Mouse (Mus musculus): ENCODE measurements around the gene Asic1.

Asic1 gene

DNA sequence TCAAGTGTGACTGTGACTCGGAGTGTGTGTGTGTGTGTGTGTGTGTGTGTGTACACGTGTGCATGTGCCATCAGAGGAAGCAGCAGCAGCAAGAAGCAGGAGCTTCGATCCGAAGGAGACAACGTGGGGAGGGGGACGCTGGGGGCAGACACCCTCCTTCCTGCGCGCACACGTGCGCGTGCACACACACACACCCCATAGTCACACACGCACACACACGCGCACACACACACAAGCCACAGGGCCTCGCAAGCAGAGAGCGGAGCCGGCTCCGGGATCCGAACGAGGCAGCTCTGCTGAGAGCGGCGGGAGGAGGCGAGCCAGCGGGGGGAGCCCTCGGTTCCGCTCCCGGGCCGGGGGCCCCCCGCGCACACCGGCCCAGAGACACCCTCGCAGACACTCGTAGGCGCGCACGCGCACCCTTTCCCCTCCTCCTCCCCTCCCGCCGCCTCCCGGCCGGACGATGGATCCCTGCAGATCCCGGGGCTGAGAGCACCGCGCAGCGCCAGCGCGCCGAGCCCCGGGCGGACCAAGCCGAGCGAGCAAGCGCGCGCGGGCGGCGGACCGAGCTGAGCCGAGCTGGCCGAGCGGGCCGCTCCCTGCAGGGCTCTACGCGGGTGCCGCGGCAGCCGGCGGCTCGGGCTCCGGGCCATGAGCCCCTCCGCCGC, at the start of gene Asic1:
Gene Asic1 (plus strand): TSS at position 215 of the 668 bp plus-strand sequence.
- DNase-seq (ENCODE audit: low read depth, low spot score): peak; percentile 30

DNA sequence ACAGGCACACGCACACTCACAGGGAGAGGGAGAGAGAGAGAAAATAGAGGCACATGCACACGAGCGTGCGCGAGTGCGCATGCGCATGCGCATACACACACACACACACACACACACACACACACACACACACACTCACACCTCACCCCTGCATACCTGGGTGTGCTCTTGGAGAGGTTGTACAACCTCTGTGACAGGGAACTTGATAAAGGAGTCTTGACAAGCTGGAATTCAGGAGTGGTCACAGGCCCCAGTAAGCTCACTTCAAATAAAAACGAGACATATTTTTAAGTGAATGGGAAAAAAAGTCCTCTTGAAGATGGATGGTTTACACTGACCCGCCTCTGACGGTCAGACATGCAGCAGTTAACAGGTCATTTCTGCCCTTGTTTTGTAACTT, 48.1 kb upstream of the Asic1 start:
- no peak for DNase-seq (ENCODE audit: low read depth, low spot score)

DNA sequence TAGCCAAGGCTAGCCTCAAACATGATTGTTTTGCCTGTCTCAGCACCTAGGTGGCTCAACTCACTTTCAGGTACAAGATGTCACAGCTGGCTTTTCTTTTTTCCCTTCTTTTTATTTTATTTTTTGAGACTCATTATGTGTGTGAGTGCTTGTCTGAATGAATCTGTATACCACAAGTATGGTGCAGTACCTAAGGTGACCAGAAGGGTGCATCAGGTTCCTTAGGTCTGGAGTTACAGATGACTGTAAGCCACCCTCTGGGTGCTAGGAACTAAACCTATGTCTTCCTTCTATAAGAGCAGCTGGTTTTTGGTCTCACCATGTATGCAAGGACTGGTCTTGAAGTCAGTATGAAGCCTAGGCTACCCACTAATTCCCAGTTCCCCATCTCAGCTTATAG, 38.5 kb upstream of the Asic1 start:
- DNase-seq (ENCODE audit: low read depth, low spot score): no peak

DNA sequence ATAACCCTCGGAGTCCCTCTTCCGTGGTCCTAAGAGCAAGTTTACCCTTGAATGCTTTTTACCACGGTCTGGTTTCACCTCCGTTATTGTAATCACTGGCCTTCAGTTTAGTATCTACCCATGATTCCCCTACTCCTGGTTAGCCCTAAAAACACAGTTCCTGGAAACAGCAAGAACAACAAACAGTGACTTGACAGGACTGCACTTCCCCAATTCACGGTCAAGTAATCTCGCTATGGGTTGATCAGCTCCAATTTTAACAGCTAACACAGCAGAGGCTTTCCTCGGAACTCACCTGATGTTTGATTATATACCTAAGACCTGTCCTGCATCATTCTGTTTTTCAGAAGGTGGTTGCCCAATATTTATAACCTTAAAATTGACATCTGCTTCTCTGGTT, 35.5 kb upstream of the Asic1 start:
- DNase-seq (ENCODE audit: low read depth, low spot score): no peak

DNA sequence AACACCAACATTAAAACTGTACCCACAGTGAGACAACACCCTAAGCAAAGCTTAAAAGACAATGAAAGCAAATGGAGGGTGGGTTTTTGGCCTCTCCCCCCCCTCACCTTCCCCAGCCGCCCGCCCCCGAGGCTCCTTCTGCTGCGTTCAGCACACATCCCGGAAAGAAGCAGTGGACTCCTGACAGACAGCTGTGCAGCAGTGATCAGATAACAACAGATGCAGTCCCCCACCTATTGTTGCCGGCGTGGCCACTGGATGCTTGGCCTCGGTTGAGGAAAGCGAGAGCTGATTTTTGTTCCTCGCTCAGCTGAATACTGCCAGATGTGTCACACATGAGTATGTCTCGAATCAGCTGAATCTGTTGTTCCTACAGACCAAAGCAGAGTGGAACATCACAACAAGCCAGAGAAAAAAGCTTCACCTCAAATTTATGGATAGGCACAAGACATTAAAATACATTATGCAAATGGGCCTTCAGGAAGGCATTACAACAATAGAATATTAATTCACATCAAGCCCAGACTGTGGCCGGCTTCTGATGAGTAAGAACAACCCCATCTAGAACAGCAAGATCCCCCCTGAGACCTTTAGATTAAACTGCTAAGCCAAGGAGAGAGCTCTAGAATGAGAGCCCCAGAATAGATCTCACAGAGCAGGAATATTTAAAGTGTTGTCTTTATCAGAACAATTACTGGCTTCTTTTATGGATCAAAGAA, 32.6 kb upstream of the Asic1 start:
- DNase-seq (ENCODE audit: low read depth, low spot score): no peak

DNA sequence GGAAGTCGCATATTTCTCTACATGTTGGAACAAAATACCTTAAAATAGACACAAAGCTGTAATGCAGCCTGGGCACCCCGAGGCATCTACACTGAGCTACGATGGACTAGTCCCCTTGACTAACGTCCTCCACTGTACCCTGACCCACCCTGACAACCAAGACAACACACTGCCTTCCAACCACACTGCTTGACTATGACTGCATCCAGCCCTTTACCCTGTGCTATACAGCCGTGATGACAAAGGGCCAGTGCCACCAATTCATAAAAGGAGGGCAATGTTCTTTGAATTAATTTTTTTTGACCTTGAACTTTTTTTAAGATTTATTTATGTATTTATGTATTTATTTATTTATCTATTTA, 32.1 kb upstream of the Asic1 start:
- no peak for DNase-seq (ENCODE audit: low read depth, low spot score)

DNA sequence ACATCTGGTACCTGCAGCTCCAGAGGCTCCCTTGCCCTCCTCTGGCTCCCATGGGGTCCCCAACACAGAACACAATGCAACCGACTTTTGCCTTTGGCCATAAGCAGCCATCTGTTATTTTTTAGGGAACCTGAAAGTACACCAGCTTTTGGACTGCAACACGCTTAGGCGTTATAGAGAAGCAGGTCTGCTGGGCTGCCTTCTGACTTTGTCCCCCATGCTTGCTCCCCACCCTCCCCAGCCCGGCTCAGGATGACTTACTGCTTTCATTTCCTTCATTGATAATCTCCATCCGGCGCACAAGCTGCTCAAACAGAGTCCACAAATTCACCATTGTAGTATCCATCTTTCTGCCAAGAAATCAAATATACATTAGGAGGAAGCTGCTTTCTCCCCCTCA, 27.5 kb upstream of the Asic1 start:
- DNase-seq (ENCODE audit: low read depth, low spot score): no peak

DNA sequence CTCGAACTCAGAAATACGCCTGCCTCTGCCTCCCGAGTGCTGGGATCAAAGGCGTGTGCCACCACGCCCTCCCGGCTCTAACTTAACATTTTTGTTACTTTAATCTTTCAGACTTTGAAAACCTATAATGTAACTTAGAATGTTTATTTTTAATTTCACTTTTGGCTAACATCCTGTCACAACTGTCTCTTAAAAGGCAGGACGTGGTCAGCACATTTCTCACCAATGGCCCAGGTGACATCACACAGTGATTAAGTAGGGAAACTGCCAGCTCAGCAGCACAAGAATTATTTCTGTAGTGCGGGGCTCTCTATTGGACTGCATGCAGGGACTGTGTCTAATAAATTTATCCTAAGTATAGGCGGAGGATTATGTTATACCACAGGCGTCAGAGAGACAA, 26.3 kb upstream of the Asic1 start:
- DNase-seq (ENCODE audit: low read depth, low spot score): peak; percentile 26

DNA sequence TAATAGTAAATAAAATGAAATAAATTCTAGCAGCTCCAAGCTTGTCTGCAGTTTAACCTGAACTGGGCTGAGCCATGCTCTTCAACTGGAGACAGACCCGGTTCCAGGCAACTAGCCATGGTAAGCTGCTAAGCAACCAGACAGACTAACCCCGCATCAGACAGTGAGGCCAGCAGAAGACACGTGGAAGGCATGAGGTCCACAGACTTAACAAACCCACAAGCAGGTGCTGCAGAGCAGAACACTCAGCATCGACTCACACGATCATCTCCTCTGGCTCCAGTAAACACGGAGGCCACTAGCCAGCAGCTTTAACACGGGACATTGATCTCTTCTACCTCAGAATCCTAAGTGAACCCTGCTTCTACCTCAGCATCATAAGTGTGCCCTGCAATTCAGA, 25.4 kb upstream of the Asic1 start:
- no peak for DNase-seq (ENCODE audit: low read depth, low spot score)

DNA sequence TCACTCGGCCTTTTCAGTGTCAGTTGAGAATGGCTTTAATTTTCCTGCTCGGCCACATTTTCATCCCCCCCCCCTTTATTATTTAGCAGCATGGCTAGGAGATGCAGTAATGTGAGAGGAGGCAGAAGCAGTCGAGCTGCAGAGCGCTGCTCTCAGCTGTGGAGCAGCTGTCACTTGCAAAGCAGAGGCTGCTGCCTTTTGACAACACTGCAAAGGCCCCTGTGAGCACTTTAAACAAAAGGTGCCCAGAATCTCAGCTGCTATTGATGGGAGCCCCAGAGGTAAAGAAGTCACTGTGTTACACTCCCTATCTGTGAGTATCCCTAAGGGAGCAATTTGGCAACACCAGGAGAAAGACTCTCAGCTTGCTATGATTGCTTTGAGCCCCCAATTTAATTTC, 21.8 kb upstream of the Asic1 start:
- no peak for DNase-seq (ENCODE audit: low read depth, low spot score)

DNA sequence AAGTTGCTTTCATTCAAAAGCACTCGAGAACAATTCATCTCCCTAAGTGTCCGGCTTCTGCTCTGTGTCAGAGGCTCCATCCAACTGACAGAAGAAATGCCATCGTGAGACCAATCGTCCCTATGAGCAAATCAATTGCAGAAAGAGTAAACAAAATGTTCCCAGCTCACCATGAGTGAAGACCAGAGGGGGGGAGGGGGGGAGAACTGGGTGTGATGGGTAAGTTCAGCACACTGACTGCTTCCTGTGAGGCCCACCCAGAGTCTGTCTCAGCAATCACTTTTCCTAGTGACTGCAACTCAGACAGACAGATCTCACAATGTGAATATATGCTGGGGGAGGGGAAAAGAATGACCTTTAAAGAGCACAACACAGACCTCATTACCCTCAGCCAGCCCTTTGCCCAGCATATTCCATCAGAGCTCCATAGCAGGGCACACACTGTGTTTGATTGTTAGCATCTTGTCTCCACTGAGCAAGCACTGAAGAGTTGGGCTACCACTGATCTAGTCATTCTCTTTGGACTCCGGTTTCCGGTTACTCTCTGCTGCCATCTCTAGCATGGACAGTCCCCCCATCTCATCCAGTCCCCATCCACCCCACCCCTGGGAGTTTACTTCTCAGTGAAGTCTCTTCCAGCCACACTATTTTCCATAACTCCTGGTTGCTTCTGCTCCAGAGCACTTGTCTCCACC, 21.0 kb upstream of the Asic1 start:
- DNase-seq (ENCODE audit: low read depth, low spot score): no peak

DNA sequence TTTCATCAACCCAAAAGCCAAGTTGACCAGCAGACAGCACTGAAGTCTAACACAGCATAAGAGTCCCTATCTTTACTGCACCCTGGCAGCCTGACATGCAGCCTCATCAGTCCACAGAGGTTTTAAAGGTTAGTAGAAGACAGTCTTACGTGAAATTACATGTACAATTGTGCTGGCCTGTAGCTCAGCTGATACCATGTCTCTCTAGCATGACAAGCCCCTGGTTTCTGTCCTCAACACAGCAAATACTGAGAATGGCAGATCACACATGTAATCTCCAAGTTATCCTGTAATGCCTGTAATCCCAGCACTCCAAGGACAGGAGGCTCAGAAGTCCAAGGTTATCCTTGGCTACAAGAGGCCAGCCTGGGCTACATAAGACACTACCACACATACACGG, 19.9 kb upstream of the Asic1 start:
- no peak for DNase-seq (ENCODE audit: low read depth, low spot score)

DNA sequence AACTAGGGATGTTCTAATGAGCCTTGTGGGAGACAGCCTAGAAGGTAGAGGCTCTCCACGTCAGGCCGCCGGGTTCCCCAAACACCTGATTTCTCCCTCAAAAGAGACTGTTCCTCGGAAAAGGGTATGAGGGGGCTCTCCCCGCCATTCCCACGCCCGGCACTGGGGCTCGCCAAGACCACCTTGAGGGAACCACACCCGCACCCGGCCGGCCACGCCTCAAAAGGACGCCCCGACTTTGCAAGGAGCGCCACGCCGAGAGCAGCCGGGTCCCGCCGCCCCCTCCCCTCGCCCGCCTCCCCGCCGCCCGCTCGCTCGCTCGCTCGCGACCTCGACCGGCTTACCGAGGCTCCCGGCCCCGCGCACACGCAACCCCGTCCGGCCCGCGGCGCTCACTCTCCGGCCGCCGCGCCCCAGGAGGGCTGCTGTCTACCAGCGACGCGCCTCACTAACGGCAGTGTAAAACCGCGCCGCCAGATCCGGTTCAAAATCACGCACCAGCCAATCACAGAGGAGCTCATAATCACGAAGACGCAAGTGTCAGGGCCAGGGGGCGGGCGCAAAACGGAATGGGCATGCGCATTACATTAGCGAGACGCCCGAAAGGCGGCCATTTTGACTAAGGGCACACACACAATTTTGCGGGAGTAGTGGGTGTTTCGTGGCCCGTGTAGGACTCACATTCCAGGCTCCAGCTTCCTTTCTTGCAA, 18.9 kb upstream of the Asic1 start, which contains the start of gene Racgap1:
Gene Racgap1 (minus strand): TSS at position 494 of the 710 bp plus-strand sequence.
- peak; percentile 89 for DNase-seq (ENCODE audit: low read depth, low spot score)

DNA sequence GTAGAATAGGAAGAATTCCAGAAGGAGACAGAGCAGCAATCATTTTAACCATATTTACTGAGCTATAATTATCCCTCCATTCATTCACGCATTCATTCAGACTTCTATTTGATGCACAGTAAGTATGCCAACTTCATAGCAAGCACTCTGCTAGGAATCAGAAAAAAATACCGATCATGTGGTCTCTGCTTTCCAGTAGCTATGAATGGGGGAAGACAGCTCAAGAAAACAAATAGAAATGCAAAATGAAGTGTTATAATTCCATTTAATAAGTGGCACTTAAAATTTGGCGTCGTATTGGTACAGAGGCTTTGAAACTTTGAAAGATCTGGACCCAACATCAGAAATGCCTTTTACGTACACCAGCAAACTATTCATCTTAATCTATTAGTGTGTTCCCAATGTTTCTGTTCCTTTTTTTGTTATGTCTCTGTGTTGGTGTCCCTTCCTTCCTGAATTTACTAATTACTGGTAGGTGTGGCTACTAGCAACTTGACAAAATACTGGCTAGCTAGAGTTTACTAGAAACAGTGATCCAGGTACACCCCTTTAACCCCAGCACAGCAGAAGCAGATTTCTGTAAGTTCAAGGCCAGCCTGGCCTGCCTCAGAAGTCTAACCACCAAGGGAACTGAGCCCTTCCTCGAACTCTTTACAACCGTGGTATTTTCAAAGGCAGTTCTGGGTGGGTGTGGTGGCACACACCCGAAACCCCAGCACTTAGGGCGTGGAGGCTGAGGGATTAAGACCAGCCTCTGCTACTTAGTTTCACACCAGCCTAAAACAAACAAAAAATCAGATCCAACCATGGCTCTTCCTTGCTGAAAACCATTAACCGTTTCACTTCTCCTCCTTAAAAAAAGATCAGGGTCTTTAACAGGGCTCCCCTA, 17.9 kb upstream of the Asic1 start:
- no peak for DNase-seq (ENCODE audit: low read depth, low spot score)

DNA sequence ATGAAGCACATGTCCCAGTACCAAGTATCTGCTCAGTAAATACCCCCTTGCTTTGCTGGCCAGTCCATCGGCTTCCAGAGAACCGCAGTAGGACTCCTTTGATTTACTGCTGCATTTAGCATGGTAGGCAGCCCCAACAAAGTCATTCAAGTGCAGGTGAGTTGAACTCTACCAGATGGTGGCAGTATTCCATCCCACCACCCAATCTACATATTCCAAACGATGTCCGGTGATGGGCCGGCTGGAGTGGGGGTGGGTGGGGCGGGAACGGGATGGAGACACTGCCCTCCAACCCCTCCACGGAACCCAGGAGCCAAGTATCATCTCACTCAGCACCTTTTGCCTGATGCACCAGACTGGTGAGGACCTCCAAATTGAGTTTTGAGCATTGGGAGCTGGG, 16.9 kb upstream of the Asic1 start:
- DNase-seq (ENCODE audit: low read depth, low spot score): no peak

DNA sequence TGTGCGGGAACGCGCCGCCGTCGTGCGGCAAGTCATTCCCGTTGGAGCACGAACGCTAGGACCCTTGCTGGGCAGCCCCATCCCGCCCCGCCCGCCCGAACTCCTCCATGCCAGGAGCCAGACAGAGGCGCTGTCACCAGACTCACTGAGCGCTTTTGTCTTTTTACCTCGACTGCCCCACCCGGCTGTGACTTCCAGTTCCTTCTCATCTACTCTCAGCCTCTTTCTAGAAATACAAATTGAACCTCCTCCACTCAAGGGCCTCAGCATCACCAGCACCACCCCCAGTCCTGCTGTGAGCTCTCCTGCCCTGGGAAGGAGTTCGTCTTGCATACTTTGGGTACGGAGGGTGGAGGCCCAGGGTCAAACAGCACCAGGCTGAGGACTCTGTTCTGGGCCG, 16.3 kb upstream of the Asic1 start:
- no peak for DNase-seq (ENCODE audit: low read depth, low spot score)

DNA sequence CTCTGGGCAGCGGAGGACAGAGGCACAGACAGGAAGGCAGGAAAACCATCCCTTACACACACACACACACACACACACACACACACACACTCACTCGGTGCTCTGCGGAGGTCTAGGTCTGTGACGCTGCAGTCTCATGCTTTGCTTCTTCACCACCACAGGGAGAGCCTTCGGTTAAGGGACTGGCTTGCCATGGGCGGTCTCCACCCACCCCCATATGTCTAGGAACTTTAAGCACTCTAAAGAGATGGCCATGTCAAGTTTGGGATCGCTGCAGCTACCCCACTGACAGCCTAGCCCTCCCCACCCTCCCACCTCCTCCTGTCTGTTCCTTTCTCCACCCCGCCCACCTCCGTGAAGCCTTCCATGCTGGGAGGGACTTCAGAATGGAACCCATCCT, 14.2 kb upstream of the Asic1 start:
- DNase-seq (ENCODE audit: low read depth, low spot score): no peak

DNA sequence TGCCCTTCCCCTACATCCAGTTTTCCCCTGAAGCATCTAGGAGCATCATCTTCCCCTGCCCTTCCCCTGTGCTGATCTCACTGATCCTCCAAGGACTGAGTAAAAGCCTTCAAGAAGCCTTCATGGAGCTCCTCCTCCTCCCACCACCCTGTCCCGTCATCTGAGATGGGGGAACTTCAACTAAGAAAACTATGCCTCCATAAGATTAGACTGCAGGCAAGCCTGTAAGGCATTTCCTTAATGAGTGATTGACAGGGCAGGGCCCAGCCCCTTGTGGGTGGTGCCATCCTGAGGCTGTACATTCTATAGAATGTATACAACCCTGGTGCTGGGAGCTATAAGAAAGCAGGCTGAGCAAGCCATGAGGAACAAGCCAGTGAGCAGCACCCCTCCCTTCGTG, 11.7 kb upstream of the Asic1 start:
- DNase-seq (ENCODE audit: low read depth, low spot score): no peak

DNA sequence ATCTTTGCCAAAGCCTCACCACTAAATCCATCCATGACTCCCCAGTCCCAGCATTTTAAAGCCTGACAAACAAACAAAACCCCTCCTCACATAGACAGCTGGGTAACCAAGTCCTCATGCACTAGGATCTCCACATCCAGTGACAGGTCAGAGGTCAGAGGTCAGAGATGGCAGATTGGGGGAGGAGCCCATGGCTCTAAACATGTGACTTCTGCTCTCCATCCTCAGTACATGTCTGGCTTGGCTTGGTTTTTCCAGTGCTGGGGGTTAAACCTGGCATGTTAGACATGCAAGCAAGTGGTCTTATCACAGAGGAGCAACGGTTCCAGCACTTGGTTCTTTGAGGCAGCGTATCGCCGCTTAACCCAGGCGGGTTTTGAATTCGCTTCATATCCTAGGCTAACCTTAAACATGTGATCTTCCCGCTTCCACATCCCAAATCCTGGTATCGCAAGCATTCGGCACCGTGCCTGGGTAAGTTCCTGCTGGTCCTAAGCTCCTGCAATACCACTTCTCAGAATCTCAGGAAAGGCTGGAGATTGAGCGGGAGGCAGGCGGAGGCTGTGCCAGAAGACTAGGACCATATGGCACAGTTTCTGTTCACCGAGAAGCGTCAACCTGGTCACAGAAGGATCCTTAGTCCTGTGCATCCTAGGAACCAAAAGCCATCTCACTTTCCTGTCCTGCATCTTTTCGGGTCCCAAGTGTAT, 8.9 kb upstream of the Asic1 start:
- DNase-seq (ENCODE audit: low read depth, low spot score): no peak

DNA sequence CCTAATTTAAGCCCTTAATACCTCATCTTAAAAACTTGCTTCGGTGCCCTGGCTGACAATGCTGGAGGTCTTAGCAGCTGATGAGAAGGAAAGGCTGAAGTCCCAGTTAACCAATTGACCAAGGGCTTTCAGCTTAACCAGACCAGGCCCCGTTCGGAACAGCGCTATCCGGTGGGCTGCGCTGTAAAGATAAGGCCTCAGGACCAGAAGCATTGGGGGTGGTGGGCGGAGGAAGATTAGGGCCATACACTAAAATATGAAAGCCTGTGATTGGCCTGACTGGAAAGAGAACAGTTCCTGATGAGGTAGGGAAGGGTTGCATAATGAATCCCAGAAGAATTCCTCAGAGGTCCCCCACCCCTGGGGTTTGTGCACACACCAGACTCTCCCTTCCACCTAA, 7.8 kb upstream of the Asic1 start:
- DNase-seq (ENCODE audit: low read depth, low spot score): no peak
